Mouse (Mus musculus) T-cell, adult 2 months (primary cell): ENCODE measurements around the gene Gm11007.
"Not testable (repeated sequence)": the region's sequence is repeated elsewhere in the genome, so short reads cannot be mapped to it uniquely, and the experiment has no call there.

Experiments used
- DNase-seq: peaks from one replicate; pipeline ENCODE4 v3.0.0; 2022; ENCODE audit warnings: low spot score

Gene Gm11007

DNA sequence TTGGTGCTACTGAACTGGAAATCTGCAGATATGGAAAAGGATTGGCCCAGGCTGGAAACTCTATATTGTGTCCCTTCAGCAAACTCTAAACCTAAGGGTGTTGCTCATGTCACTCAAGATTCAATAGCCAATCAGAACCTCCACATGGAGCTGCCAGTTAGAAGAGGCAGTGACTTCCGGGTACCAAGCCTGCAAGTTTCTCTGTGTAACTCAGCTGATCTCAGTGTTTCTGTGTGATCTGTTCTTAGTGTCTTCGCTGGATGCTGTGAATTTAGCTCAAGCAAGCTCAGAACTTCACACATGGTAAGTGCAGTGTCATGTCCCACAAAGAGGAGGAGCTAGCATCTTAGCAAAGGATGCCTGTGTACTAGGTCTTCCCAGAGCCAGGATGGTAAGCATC, at the start of gene Gm11007:
Gene Gm11007 (plus strand): TSS at position 301 of the 400 bp plus-strand sequence.
- not testable (repeated sequence) for DNase-seq
